Mouse (Mus musculus) thymus, postnatal 0 days (tissue): ENCODE measurements around the gene Atxn7l1. TPM values are rescaled to one million over a fixed set of nuclear protein-coding genes. Genes with fewer than 3 reads are reported as not detected.

Experiments used
- DNase-seq: peaks from one replicate; pipeline ENCODE4 v3.0.0-alpha.2; 2015; ENCODE audit warnings: low spot score
- polyA plus RNA-seq: library from polyadenylated mRNA; unstranded; fragments of >200 nt; fragmentation: Nextera tagmentation; extraction: Ambion mirVana; gene quantifications from 2 replicates; pipeline ENCODE4 v1.2.1, GENCODE M21; 2015

Atxn7l1 gene
- polyA plus RNA-seq, 1 experiment from 2014 or later, result 34.3 TPM

DNA sequence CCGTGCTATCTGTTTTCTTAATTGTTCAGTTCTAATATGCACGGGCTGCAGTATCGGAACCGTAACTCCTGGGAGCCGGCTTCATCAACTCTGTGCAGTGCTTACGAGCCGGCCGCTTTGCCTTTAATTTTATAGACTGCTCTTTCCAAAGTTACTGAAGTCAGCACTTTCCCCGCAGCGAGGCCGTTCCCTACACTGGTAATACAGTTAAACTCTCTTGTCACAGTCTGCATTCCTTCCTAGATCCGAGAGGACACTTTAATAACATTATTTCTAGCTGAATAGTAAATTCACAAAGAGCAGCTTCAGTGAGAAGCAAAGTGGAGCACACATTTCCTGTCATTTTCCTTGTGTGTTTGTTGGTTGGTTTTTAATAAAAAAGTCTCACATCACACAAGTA, 124.4 kb downstream of the Atxn7l1 start:
- no peak for DNase-seq

DNA sequence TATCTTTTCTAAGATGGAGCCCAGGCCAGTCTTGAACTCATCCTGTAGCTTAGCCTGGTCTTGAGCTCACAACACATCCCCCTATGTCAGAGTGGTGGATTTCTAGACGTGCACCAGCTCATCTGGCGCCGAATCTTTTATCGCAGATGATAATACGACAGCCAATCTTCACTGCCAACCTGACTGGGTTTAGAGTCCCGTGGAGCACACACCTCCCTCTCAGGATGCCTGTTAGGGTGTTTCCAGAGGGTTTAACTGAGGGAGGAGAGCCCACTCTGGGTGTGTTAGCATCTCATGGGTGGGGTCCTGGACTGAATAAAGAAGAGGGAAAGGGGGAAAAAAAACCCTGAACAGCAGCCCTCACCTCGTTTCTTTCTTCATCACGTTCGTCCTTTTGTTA, 124.9 kb downstream of the Atxn7l1 start:
- no peak for DNase-seq

DNA sequence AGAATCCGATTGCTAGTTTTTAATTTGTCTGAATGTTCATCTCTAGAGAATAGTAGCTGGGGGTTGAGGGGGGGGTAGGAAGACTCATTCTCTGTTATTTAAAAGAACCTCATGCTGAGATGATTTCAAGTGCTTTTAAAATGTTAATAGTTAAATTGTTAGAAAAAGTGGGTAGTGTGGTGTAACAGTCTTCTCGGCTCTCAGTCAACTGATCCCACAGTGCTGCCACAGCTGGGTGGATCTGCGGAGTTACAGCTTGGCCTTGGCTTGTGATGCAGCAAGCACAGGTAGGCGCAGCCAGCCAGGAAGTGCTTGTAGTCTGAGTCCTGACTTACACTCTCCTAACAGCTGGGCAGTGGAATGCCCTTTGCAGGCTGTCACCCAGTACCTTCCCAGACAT, 125.7 kb downstream of the Atxn7l1 start:
- peak; percentile 12 for DNase-seq

DNA sequence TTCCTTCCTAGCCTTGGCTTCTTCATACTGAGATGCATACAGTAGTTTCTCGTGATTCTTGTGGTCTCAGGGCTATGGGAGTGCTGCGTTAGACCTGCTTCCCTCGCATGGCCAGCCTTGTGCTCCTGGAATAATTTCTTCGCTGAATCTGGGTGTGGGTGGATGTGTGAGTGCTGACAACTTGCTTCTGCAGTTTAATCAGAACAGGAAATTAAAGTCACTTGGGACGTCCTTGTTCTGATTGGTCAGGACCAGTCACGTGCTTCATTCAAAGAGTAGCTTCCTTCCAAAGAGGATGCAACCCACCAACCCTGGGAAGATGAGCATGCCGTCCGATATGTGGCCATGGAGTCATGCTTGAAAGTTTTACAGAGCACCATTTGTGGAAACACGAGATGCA, 126.2 kb downstream of the Atxn7l1 start:
- DNase-seq, result no peak

DNA sequence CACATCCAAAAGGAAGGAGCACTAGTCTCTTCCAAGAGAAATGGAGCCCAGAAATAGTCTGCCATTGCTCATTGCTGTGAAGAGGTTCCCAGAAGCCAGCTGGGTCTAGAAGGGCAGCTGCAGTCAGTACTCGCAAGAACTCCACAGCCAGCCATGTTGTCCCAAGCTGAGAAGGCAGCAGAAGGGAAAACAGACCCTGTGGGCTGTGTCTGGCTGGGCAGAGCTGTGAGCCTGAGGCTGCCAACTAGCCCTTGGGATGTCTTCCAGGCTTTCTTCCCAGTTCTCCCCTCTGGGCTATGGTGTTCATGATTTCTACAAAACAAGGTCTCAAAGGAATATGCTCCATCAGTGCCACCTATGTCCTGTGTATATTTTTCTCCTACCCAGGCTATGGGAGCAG, 128.5 kb downstream of the Atxn7l1 start:
- DNase-seq, result no peak

DNA sequence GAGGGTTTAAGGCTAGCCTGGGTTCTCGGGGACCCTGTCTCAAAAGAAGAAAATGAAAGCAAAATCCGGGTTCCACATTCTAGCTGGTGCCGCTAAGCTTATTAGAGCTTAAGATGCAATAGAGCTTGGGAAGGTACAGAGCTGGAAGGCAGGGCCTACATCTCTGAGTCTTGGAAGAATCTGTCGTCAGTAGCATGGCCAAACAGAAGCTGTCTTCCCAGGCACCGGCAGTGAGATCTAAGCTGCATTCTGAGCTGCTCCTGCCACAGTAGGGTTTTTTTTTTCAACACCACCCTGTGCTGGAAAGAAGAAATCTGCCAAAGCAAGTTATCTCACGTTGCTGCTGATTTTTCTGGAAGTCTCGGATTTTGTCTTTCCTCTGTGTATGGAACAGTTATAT, 129.9 kb downstream of the Atxn7l1 start:
- DNase-seq, result no peak

DNA sequence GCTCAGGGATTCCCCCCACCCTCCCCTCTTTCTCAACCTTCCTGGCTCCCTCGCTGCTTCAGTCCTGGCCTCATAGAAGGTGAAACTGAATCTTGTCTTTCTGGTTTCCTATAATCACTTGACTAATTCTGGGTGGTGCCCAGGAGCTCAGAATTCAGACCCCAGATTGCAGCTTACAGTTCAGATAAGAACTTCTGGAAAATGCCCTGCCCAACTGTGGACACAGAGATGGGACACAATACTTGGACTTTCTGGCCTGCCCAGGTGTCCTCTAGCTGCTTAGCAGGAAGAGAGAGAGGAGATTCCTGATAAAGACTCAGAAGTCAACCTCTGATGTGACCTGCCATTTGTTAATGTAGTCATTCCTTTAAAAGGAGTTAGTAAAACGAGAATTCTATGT, 131.7 kb downstream of the Atxn7l1 start:
- DNase-seq, result no peak

DNA sequence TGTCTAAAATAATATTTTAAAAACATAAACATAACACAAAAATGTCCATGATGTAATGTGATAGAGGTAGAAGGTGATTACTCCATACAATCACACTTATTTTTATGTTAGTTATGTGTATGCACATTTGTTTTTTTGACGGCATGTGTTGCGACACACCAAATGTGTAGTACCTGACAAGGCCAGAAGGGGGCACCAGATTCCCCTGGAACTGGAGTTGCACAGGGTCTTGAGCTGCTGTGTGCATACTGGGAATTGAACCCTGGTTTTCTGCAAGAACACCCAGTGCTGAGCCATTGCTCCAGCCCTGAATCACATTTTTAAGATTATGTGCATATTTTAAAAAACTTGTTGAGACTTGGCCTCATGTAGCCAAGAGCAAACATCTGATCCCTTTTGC, 133.3 kb downstream of the Atxn7l1 start:
- DNase-seq, result peak; percentile 77

DNA sequence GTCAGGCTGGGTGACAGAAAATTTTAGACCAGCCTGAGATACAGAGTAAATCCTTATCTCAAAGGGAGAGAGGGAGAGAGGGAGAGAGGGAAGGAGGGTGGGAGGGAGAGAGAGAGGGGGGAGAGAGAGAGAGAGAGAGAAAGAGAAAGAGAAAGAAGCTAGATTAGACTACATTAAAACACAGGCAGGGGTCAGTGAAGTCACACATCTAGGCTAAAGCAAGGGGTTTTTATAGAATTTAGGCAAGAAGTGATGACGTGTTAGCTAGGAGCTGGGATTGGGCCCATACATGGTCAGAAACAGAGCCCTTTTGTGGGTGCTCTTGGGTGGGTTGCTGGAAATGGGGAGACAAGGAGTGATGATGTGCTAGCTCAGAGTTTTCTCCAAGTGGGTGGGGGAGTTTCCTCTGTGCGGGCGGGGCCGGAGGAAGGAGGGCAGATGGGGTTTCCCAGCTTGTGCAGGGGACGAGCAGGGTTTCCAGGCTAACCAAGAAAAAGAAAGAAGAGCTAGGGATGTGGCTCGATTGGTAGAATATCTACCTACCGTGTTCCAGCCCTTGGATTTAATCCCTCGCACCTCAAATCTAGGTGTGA, 136.9 kb downstream of the Atxn7l1 start:
- DNase-seq, result no peak

DNA sequence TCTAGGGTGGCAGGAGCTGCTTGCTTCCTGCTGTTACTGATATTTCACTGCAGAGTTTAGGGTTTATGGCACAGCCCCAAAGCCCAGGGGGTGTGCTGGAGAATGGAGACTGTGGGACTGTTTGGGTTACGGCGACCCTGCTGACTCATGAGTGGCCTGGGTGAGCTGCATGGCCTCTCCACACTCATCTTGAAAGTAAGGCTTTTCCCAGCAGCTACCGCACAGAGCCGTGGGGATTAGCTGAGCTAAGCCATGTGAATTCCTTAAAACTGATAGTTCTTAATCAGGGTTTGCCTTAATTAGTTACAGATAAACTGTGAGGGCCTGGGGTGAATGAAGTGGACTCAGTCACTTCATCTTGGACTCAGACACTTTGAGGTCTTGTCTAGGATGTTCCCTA, 137.9 kb downstream of the Atxn7l1 start:
- DNase-seq, result no peak

DNA sequence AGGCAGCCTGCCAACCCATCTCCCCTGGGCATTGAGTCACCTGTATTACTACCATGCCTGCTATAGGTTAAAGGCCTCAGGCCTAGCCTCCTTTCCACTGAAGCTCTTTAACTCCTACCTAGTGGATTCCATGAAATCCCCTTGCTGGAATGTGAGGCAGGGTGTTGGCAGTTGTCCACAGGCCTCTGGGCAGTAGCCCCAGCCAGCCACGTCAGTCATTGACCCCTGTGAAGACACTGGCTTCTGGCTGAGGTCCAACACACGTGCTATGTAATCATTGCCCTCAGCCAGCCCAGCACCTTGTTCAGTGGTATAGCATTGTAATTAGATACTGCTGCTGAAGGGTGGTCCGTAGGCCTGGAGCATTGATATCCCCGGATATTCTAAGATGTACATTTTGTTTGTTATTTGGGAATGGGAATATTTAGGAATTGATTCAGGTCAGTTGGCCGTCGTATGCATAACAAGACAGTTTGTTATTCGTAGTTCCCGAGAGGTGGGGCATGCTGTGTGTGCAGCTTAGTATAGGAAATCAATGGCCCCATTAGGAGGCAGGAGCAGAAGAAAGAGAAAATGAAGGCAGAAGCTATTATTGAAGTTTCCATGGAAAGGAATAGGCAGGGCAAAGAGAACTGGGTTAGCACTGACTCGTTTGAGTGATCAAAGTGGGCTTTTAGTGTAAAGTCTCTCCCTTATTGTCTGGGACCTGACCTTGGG, 138.6 kb downstream of the Atxn7l1 start:
- no peak for DNase-seq

DNA sequence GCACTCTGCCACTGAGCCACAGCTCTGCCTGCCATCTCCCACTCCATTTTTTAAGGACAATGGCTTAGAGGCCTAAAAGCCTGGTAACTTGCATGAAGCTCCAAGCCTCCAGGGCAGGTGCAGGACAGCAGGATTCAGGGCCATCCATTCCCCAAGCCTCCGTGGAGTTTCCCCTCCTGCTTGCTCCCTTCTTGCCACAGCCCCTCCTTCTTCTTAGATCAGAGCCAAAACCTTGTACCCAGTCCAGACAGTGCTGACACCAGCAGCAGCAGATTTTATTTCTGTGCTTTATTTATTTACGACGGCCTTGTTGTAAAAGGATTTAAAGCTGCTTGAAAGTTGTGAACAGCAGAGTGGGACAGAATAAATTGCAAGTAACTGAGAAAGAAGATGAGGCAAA, 140.2 kb downstream of the Atxn7l1 start:
- DNase-seq, result no peak

DNA sequence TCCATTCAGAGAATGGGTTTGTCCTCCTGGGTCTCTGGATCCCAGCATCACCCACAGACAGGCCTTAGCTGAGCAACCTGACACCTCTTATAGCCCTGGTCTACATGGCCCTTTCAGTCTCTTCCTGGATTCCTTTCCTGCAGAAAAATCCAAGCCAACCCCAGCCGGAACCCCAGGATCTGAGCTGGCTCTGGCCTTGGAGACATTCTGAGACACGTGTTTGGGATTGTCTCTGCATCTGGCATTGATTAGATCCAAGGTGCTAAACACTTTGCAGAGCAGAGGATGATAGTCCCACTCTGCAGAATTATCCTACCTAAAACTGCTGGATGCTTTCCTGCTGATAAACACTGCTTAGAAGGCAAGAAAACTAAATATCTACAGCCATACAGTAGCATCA, 141.3 kb downstream of the Atxn7l1 start:
- no peak for DNase-seq

DNA sequence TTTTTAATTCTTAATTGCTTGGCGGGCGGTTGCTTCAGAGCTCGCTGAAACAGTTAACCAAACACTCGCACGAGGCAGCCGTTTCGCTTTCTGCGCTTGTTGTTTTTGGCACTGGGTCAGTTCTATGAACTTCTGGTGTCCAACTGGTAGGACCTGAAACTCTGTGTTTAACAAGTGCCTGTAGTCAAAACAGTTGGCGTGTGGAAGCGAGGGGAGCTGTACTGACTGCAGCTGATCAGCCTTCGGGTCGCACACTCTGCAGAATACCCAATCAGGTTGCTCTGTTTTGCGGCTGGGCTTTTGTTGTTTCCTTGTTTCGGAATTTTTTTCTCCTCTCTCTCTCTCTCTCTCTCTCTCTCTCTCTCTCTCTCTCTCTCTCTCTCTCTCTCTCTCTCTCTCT, 154.6 kb downstream of the Atxn7l1 start:
- DNase-seq, result peak; percentile 88

DNA sequence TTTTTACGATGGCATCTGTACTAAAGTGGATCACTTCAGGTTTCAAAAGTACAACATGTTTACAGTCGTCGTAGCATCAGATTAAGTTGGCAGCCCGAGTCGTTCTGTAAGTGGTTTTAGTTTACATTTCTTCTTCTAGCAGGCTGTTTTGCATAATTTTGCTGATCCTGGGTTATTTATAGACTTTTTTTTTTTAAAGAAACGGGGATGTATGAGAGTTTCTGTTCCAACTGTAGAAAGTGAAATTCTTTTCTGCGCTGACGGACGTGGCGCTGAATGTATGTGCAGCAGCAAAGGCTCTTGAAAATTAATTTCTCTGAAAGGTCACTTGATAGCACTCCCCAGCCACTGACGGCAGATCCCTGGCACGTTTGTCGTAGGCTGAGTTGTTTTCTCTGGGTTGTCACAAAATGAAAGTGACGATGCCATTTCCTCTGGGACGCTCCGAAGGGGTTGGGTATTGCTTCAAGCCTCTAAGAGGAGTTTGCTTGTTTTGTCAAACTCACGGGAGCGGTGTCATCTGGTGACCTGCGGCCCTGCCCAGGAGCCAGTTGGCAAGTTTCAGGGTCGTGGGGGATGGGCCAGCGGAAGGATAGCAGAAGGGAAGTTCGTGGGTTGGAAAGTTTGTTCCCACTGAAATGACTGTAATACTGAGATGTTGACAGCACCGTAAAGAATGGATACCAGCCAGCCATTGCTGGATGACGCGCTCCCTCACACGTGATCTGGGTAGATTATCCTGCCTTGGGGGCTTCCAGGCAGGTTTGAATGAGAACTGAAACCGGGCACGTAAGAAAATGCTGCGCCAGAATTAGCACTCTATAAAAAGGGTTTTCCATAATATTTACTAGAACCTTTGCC, 155.3 kb downstream of the Atxn7l1 start:
- DNase-seq, result peak; percentile 66

DNA sequence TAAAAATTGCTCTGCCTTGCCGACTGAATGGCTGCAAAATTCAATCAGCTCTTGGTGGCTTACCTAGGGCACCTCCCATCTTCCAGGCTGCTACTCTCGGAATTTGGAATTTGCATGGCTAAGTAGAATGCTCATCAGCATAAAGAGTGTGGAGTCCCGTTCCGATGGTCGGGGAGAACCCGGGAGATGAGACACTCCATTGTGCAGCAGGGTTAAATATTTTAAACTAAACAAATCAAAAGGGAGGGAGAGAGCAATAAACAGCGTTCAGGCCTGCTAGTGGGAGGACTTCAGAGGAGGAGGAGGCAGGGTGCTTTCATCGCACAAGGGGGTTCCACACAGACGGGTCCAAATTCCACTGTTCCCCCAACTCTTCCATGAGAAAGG, 155.9 kb downstream of the Atxn7l1 start:
- DNase-seq, result no peak

DNA sequence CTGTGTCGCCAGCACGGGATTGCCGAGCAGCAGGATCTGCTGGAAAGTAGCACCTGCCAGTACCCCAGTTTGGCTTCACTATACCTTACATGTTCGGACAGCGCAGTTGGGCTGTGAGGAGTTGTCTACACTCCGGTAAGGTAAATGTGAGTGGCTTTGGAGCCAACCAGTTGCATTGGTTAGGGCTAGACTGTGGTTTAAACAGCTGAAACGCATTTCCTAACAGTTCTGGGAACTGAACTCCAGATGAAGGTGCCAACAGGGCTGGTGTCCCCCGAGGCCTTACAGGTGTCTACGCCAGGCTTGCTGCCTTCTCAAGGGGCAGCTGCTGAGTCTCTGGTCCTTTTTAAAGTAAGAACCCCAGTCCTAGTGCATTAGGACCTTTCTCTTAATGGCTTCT, 157.6 kb downstream of the Atxn7l1 start:
- DNase-seq, result peak; percentile 28

DNA sequence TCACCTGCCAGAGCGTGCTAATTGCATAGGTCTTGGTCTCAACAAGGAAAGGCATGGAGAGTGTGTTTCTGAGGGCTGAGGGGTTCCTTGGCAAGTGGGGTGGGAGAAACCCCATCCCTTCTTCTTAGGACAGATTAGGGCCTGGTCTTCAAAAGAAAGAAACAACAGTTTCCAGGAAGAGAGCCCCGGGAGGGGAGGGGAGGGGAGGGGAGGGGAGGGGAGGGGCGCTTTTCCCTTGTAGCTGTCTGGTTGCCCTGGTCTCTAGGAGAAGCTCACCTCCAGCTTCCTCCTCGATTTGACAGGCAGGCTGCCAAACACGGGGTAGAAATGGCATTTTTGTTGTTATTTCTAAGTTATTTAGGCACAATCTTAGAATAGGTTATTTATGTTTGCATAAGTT, 159.0 kb downstream of the Atxn7l1 start:
- no peak for DNase-seq

DNA sequence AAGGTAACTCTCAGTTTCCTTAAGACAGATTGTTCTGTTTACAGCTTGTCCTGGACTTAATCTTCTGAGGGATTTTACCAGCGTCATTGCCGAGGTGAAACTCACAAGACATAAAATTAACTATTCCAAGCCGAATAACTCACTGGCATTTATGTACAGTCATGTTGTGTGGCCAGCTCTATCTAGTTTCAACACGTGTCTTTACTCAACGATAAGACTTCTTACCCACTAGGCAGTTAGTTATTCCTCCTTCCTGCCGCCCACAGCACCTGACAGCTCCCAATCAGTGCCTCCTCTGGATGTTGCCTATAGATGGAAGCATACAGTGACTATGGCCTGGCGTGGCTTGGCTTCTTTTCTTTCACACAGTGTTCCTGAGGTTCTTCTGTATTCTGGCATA, 161.2 kb downstream of the Atxn7l1 start:
- no peak for DNase-seq

DNA sequence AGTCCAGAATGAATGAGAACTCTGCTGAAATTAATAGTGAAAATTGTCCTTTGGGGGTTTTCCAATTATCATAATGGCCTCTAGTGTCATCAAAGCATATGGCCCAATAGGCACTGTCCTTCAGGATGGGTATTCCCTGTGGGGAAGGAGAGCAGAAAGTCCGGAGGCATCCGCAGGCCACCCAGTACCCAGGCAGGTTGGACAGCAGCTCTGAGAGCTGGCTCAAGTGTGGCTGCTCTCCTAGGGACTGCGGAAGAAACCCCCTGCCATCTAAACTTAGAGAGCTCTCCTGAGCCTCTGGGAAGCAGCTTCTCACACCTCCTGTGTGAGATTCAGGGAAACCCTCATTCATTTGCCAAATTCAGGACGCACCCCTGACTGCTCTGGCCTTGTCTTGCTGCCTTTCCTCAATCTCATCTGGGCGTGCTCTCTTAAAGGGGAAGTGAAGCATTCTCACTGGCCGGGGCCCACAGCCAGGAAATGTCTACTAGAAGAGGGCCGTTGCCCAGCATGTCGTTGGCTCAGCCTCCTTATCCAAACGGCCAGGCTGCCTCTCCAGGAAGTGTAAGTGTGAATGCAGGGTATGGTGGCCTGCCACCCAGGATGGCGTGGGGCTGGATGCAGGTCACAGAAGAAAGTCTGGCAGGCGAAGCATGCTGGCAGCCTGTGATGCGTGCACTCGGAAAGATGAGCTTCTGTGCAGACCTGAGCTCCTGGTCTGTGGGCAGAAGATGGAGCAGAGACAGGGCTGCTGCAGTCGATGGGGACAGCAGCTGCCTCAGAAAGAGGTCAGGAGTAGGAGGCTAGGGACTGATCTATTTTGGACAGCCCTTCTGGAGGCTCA, 166.6 kb downstream of the Atxn7l1 start:
- DNase-seq, result peak; percentile 76

DNA sequence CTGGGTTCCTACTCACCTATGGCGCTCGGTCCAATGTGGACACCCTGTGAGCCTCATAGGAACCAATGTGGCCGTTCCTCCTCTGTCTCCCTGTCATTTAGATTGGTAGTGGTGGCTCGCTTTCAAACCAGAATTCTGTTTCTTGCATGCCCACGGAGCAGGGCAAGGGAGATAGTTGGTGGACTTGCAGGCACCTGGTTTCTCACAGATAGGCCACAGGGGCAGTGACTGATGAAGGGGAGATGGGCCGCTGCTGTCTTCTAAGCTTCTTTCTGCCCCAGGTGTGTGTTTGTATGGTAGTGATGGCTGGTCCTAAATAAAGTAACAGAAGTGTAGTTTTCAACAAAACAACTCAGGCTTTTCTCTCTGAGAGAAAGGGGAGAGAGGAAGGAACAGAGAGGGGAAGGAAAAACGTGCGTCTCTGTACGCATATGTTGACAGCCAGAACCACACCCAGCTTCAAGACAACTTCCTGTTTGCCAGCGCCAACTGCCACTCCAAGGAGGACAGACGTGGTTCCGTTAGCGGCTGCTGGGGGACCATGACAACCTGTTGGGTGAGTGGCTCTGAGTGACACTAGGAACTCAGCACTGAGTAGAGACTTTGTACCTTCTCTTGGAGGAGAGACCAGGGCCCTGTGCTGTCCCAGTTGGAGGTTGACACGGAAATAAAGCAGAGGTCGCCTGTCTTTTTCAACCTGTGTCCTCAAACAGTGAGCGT, 167.6 kb downstream of the Atxn7l1 start:
- peak; percentile 89 for DNase-seq
